Mouse (Mus musculus) effector memory CD4-positive, alpha-beta T cell, adult 5 months (primary cell): ENCODE data around the gene Heca. TPM values are rescaled to one million over a fixed set of nuclear protein-coding genes. Genes with fewer than 3 reads are reported as not detected.

ENCODE experiments used
- polyA plus RNA-seq: library from polyadenylated mRNA; unstranded; fragments of 100-300 nt; shearing (Covaris generic); gene quantifications from one replicate; pipeline ENCODE4 v1.2.1, GENCODE M21; 2017

The Heca gene
- polyA plus RNA-seq: 124 TPM

GRCm38 (mm10) chr10:17947960-17948730 lies at the start of gene Heca:
Gene Heca (minus strand): TSS chr10:17948067.

Other genes with a start within 250 kb of the Heca start
- 167 TPM for gene Cited2, start 224.8 kb downstream of the Heca start, polyA plus RNA-seq
- gene Txlnb, start 151.8 kb downstream of the Heca start, polyA plus RNA-seq: 1.2 TPM
- gene Abracl, start 75.2 kb upstream of the Heca start, polyA plus RNA-seq: 231 TPM
- gene Reps1, start 107.8 kb upstream of the Heca start, polyA plus RNA-seq: 127 TPM